Mouse (Mus musculus): ENCODE measurements around the gene Zfp747. TPM values are rescaled to one million over a fixed set of nuclear protein-coding genes. Genes with fewer than 3 reads are reported as not detected.
"Not testable (repeated sequence)": the region's sequence is repeated elsewhere in the genome, so short reads cannot be mapped to it uniquely, and the experiment has no call there.

Zfp747 gene
- polyA plus RNA-seq, 1 experiment from 2014 or later, result 9.4 TPM

- no peaks in the 10 kb centered on the region for H3K4me1 ChIP-seq (ENCODE audit: control insufficient read depth, insufficient read depth, low read length)
- H3K4me3 ChIP-seq (ENCODE audit: low read depth, low read length), result no peak overlapping the region
- no peak overlapping the region for H3K27ac ChIP-seq (ENCODE audit: low read length)
- WGBS, result 42% methylated on average over 2 of the region's 2 CpGs
- no peaks in the 10 kb centered on the region for H3K9me3 ChIP-seq (ENCODE audit: control insufficient read depth, low read depth, low read length)
- no peak for ATAC-seq (ENCODE audit: insufficient number of reproducible peaks, insufficient read depth, low FRiP score, low read depth)
- H3K36me3 ChIP-seq (ENCODE audit: control insufficient read depth, insufficient read depth, low read length), result no peaks in the 10 kb centered on the region
- H3K27me3 ChIP-seq (ENCODE audit: control insufficient read depth, insufficient read depth, low read length), result no peaks in the 10 kb centered on the region
- H3K4me2 ChIP-seq (replicated peaks; ENCODE audit: low read depth, low read length), result no peak overlapping the region
- H3K9ac ChIP-seq (replicated peaks; ENCODE audit: low read depth, low read length), result no peak overlapping the region
Measured at GRCm38 (mm10) chr7:127402980-127403379, 27.1 kb upstream of the Zfp747 start.

GRCm38 (mm10) chr7:127400355-127400754, 24.5 kb upstream of the Zfp747 start:
- no peak overlapping the region for H3K27ac ChIP-seq (ENCODE audit: low read length)
- no peaks in the 10 kb centered on the region for H3K9me3 ChIP-seq (ENCODE audit: control insufficient read depth, low read depth, low read length)
- no peak for ATAC-seq (ENCODE audit: insufficient number of reproducible peaks, insufficient read depth, low FRiP score, low read depth)
- no peaks in the 10 kb centered on the region for H3K36me3 ChIP-seq (ENCODE audit: control insufficient read depth, insufficient read depth, low read length)
- no peak overlapping the region for H3K4me3 ChIP-seq (ENCODE audit: low read depth, low read length)
- H3K9ac ChIP-seq (replicated peaks; ENCODE audit: low read depth, low read length), result no peak overlapping the region
- no peaks in the 10 kb centered on the region for H3K27me3 ChIP-seq (ENCODE audit: control insufficient read depth, insufficient read depth, low read length)
- no peak overlapping the region for H3K4me2 ChIP-seq (replicated peaks; ENCODE audit: low read depth, low read length)
- H3K4me1 ChIP-seq (ENCODE audit: control insufficient read depth, insufficient read depth, low read length), result no peaks in the 10 kb centered on the region
- 65% methylated on average over 3 of the region's 3 CpGs for WGBS

GRCm38 (mm10) chr7:127393944-127394333, 18.1 kb upstream of the Zfp747 start:
- no peak overlapping the region for H3K9ac ChIP-seq (replicated peaks; ENCODE audit: low read depth, low read length)
- WGBS, result 12% methylated on average over 7 of the region's 7 CpGs
- H3K4me3 ChIP-seq (ENCODE audit: low read depth, low read length), result peak overlapping the region; percentile 57
- no peaks in the 10 kb centered on the region for H3K9me3 ChIP-seq (ENCODE audit: control insufficient read depth, low read depth, low read length)
- peak overlapping the region; percentile 59; the same call in 1 of the 2 replicates for H3K27ac ChIP-seq (ENCODE audit: low read length)
- peaks cover 5% of the 10 kb centered on the region; the same call in 1 of the 2 replicates for H3K4me1 ChIP-seq (ENCODE audit: control insufficient read depth, insufficient read depth, low read length)
- H3K36me3 ChIP-seq (ENCODE audit: control insufficient read depth, insufficient read depth, low read length), result 0 out of 2 replicates have a peak, but pooled peaks cover 6% of the 10 kb centered on the region
- ATAC-seq (ENCODE audit: insufficient number of reproducible peaks, insufficient read depth, low FRiP score, low read depth), result no peak
- peak overlapping the region; percentile 48 for H3K4me2 ChIP-seq (replicated peaks; ENCODE audit: low read depth, low read length)
- no peaks in the 10 kb centered on the region for H3K27me3 ChIP-seq (ENCODE audit: control insufficient read depth, insufficient read depth, low read length)

GRCm38 (mm10) chr7:127393157-127393943, 17.5 kb upstream of the Zfp747 start, which contains the start of gene E430018J23Rik:
Gene E430018J23Rik, minus strand, starts transcription at chr7:127393629.
- Histone ChIP-seq H3K27me3 (ENCODE audit: control insufficient read depth, insufficient read depth, low read length) (no peaks in the 10 kb centered on the region), H3K4me2 (replicated peaks; ENCODE audit: low read depth, low read length) (peak within 1 kb of the TSS; percentile 48), H3K9me3 (ENCODE audit: control insufficient read depth, low read depth, low read length) (no peaks in the 10 kb centered on the region), H3K4me3 (ENCODE audit: low read depth, low read length) (peak within 1 kb of the TSS; percentile 57), H3K9ac (replicated peaks; ENCODE audit: low read depth, low read length) (peak within 1 kb of the TSS; percentile 65), H3K27ac (ENCODE audit: low read length) (peak within 1 kb of the TSS; percentile 76), H3K36me3 (ENCODE audit: control insufficient read depth, insufficient read depth, low read length) (0 out of 2 replicates have a peak, but pooled peaks cover 6% of the 10 kb centered on the region), H3K4me1 (ENCODE audit: control insufficient read depth, insufficient read depth, low read length) (peaks cover 5% of the 10 kb centered on the region; the same call in 1 of the 2 replicates)
- WGBS, result under 1% methylated on average over 45 of the region's 45 CpGs
- ATAC-seq (ENCODE audit: insufficient number of reproducible peaks, insufficient read depth, low FRiP score, low read depth), result peak; percentile 96

GRCm38 (mm10) chr7:127392251-127392824, 16.5 kb upstream of the Zfp747 start:
- WGBS, result 83% methylated on average over 8 of the region's 8 CpGs
- 0 out of 2 replicates have a peak overlapping the region, but pooled peaks have one; percentile 65 for H3K9ac ChIP-seq (replicated peaks; ENCODE audit: low read depth, low read length)
- H3K4me2 ChIP-seq (replicated peaks; ENCODE audit: low read depth, low read length), result peak overlapping the region; percentile 48
- H3K36me3 ChIP-seq (ENCODE audit: control insufficient read depth, insufficient read depth, low read length), result 0 out of 2 replicates have a peak, but pooled peaks cover 6% of the 10 kb centered on the region
- H3K4me1 ChIP-seq (ENCODE audit: control insufficient read depth, insufficient read depth, low read length), result peaks cover 5% of the 10 kb centered on the region; the same call in 1 of the 2 replicates
- no peak for ATAC-seq (ENCODE audit: insufficient number of reproducible peaks, insufficient read depth, low FRiP score, low read depth)
- peak overlapping the region; percentile 57 for H3K4me3 ChIP-seq (ENCODE audit: low read depth, low read length)
- H3K27ac ChIP-seq (ENCODE audit: low read length), result no peak overlapping the region
- no peaks in the 10 kb centered on the region for H3K9me3 ChIP-seq (ENCODE audit: control insufficient read depth, low read depth, low read length)
- no peaks in the 10 kb centered on the region for H3K27me3 ChIP-seq (ENCODE audit: control insufficient read depth, insufficient read depth, low read length)

- Histone ChIP-seq H3K36me3 (ENCODE audit: control insufficient read depth, insufficient read depth, low read length) (0 out of 2 replicates have a peak, but pooled peaks cover 6% of the 10 kb centered on the region), H3K4me1 (ENCODE audit: control insufficient read depth, insufficient read depth, low read length) (peaks cover 5% of the 10 kb centered on the region; the same call in 1 of the 2 replicates), H3K9ac (replicated peaks; ENCODE audit: low read depth, low read length) (no peak overlapping the region), H3K27ac (ENCODE audit: low read length) (no peak overlapping the region), H3K27me3 (ENCODE audit: control insufficient read depth, insufficient read depth, low read length) (no peaks in the 10 kb centered on the region), H3K4me3 (ENCODE audit: low read depth, low read length) (no peak overlapping the region), H3K9me3 (ENCODE audit: control insufficient read depth, low read depth, low read length) (no peaks in the 10 kb centered on the region), H3K4me2 (replicated peaks; ENCODE audit: low read depth, low read length) (no peak overlapping the region)
- 95% methylated on average over 16 of the region's 16 CpGs for WGBS
- no peak for ATAC-seq (ENCODE audit: insufficient number of reproducible peaks, insufficient read depth, low FRiP score, low read depth)
Measured at GRCm38 (mm10) chr7:127391538-127391937, 15.7 kb upstream of the Zfp747 start.

- 0 out of 2 replicates have a peak, but pooled peaks cover 6% of the 10 kb centered on the region for H3K36me3 ChIP-seq (ENCODE audit: control insufficient read depth, insufficient read depth, low read length)
- 79% methylated on average over 7 of the region's 7 CpGs for WGBS
- no peak for ATAC-seq (ENCODE audit: insufficient number of reproducible peaks, insufficient read depth, low FRiP score, low read depth)
- no peak overlapping the region for H3K4me2 ChIP-seq (replicated peaks; ENCODE audit: low read depth, low read length)
- H3K9ac ChIP-seq (replicated peaks; ENCODE audit: low read depth, low read length), result no peak overlapping the region
- H3K9me3 ChIP-seq (ENCODE audit: control insufficient read depth, low read depth, low read length), result no peaks in the 10 kb centered on the region
- H3K4me3 ChIP-seq (ENCODE audit: low read depth, low read length), result no peak overlapping the region
- H3K27ac ChIP-seq (ENCODE audit: low read length), result no peak overlapping the region
- H3K4me1 ChIP-seq (ENCODE audit: control insufficient read depth, insufficient read depth, low read length), result peaks cover 5% of the 10 kb centered on the region; the same call in 1 of the 2 replicates
- no peaks in the 10 kb centered on the region for H3K27me3 ChIP-seq (ENCODE audit: control insufficient read depth, insufficient read depth, low read length)
Measured at GRCm38 (mm10) chr7:127390306-127390705, 14.5 kb upstream of the Zfp747 start.

- ATAC-seq (ENCODE audit: insufficient number of reproducible peaks, insufficient read depth, low FRiP score, low read depth); H3K36me3 ChIP-seq (ENCODE audit: control insufficient read depth, insufficient read depth, low read length); H3K27ac ChIP-seq (ENCODE audit: low read length); H3K9ac ChIP-seq (replicated peaks; ENCODE audit: low read depth, low read length); H3K9me3 ChIP-seq (ENCODE audit: control insufficient read depth, low read depth, low read length); H3K27me3 ChIP-seq (ENCODE audit: control insufficient read depth, insufficient read depth, low read length); H3K4me1 ChIP-seq (ENCODE audit: control insufficient read depth, insufficient read depth, low read length); H3K4me3 ChIP-seq (ENCODE audit: low read depth, low read length); H3K4me2 ChIP-seq (replicated peaks; ENCODE audit: low read depth, low read length): not testable (repeated sequence)
Measured at GRCm38 (mm10) chr7:127388201-127388600, 12.4 kb upstream of the Zfp747 start.

Data from stomach, embryonic 14.5 days (tissue).